Mouse (Mus musculus): Measurements from ENCODE around the gene Rfx3. TPM values are rescaled to one million over a fixed set of nuclear protein-coding genes. Genes with fewer than 3 reads are reported as not detected.

Rfx3 gene
- total RNA-seq (2021): 1 to 10 TPM; 3.2 to 5.1 TPM
- long read RNA-seq, experiment 1: 0 reads
- long read RNA-seq, experiment 2: 0 reads

GRCm38 (mm10) chr19:28010471-28011395 is at the start of gene Rfx3:
Gene Rfx3 (minus strand): TSS chr19:28011166.
- intact Hi-C loops (cut with DNase I): no loop called here
- DNase-seq: peak; percentile 5 to 43

- intact Hi-C loops (cut with DNase I): no loop called here
- DNase-seq: no peak
Observed at GRCm38 (mm10) chr19:28052058-28052457, 41.1 kb upstream of the Rfx3 start.

DNA sequence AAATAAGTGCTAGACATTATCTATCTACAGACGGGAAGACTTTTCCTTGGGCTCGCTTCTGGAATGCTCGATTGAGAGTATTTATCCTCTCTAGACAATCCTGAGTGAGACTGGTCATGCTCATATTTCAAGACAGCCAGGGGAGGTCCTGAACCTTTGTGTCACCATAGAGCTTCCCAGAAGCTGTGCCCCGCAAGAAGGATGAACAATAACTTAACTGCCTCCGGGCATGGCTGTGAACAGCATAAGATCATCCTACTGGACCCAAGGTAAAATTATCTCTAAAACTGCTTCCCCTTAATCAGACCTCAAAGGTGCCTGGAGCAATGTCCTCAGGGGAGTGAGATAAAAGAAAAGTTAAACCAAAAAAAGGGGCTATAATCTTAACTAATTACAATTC is 40.6 kb upstream of the Rfx3 start:
- intact Hi-C loops (cut with DNase I): no loop called here
- DNase-seq: no peak

DNA sequence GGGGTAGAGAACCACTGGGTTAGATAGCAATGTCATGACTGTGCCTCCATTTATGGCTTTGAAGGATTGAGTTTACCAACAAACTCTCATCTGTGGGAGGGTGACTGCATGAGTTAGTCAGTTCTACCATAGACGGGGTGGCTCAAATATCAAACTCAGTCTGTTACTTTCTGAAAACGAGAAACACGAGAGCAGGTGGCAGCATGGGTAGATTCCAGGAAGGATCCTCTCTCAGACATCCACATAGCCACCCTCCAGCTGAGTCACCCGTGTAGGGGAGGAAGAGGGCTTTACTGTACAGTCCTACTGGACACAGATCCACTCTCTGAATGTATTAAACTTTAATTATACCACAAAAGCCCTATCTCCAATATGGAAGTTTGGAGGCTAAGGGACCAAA is 38.3 kb upstream of the Rfx3 start:
- intact Hi-C loops (cut with DNase I): no loop called here
- DNase-seq: no peak

- no peak for DNase-seq
- intact Hi-C loops (cut with DNase I): no loop called here
Observed at GRCm38 (mm10) chr19:28046806-28047205, 35.8 kb upstream of the Rfx3 start.

GRCm38 (mm10) chr19:28044950-28045349 is 34.0 kb upstream of the Rfx3 start:
- intact Hi-C loops (cut with DNase I): no loop called here
- no peak for DNase-seq

GRCm38 (mm10) chr19:28011718-28012499 is 943 bp upstream of the Rfx3 start:
- intact Hi-C loops (cut with DNase I): no loop called here
- peak; percentile 43 to 80 for DNase-seq

DNA sequence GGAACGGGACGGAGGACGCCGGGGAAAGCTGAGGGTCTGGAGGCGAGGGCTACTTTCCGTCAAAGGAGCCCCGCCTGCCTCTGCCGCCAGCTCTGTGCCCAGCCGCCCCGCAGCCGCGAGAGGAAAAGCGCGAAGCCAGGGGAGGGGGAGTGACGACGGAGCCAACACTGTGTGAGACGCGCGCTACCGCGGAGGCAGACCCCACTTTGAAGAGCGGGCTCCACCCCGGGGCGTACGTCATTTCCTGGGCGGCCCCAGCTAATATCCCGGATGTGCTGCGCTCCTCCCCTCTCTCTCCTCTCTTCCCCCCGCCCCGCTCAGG is 391 bp upstream of the Rfx3 start:
- peak; percentile 88 to 90 for DNase-seq
- intact Hi-C loops (cut with DNase I): no loop called here

DNA sequence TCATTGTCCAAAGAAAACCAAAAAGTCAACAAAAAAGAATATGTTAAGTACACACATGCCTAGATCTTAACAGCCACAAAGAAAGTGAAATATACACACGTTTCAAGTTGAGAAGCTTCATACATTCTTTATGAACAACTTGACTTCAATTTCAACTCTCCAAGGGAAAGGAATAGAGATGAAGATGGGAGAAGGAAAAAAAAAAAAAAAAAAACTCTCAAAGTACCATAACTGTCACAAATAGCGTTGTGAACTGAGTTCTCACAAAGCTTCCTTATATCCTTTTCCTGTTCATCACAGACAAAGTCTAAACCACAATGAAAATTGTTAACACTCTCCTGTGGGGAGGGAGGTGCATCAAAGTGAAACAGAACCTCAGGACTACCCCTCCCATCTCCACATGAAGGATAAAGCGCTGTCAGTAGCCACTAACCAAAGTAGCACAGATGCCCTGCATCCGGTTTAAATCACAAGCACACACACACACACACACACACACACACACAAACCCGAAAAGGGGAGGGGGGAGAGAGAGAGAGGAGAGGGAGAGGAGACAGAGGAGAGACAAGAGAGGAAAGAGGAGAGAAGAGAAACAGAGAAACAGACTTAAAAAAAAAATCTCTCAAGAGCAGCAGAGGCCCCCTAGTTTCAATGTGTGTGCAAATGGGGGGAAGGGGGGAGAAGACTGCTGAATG is 1.2 kb downstream of the Rfx3 start:
- DNase-seq: no peak
- intact Hi-C loops (cut with DNase I): no loop called here

DNA sequence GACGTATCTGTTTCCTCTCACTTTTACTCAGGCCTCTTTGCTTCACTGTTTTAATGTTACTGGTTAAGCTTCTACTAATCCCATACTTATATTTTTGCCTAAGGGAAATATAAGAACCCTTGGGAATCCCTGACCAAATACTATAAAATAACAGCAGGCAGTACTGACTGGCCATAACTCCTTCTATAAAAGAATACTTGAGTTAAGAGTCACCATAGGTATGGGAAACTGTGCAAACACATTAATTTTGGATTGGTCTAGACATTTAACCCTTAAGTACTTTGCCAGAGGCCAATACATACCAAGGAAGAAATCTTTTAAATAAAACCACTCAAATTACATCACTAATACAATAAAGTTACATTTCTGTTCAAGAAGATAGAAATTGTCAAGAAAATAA is 6.8 kb downstream of the Rfx3 start:
- DNase-seq: no peak
- intact Hi-C loops (cut with DNase I): no loop called here

DNA sequence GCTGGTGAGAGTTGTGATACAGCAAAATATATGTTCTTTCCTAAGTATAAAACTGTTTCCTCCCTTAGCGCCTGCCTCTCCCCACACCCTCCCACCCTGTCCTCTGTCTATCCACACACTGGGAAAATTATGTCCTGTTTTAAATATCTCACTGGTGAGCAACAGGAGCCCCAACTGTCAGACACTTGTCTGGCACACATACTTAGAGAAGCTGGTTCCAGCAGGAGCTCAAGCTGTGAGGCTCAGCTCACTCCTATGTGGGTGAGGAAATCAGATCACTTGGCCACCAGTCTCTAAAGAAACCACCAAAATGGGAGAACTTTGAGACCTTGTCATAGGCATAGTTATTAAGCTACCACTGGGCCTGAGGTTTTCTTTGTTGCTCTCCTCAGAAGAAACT is 7.5 kb downstream of the Rfx3 start:
- no peak for DNase-seq
- intact Hi-C loops (cut with DNase I): no loop called here

- DNase-seq: no peak
- intact Hi-C loops (cut with DNase I): no loop called here
Observed at GRCm38 (mm10) chr19:28002708-28003107, 8.3 kb downstream of the Rfx3 start.

DNA sequence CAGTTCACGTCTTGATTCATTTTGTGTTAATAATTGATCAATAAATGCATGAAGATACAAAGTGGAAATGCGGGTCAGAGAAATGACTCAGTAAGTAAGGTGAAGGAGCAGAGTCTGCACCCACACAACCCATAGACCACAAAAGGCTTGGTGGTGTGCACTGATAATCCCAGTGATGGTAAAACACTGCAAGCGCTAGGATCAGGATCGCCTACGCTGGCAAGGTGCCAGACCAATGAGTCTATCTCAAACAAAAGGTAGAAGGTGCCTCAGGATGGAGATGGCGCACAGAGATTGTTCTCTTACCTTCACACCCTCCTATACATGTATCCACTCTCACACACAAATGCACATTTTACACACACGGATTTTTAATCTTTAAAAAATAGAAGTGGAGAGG is 18.2 kb downstream of the Rfx3 start:
- intact Hi-C loops (cut with DNase I): no loop called here
- no peak for DNase-seq

- intact Hi-C loops (cut with DNase I): no loop called here
- no peak for DNase-seq
Observed at GRCm38 (mm10) chr19:27988746-27989145, 22.2 kb downstream of the Rfx3 start.

- intact Hi-C loops (cut with DNase I): no loop called here
Observed at GRCm38 (mm10) chr19:27967590-27967989, 43.4 kb downstream of the Rfx3 start.

GRCm38 (mm10) chr19:27961271-27961670 is 49.7 kb downstream of the Rfx3 start:
- intact Hi-C loops (cut with DNase I): no loop called here
- no peak for DNase-seq

More at GRCm38 (mm10) chr19:27967590-27967989, 43.4 kb downstream of the Rfx3 start:
- no peak for DNase-seq

- DNase-seq: no peak
- intact Hi-C loops (cut with DNase I): no loop called here
Observed at GRCm38 (mm10) chr19:27935453-27935852, 75.5 kb downstream of the Rfx3 start.

DNA sequence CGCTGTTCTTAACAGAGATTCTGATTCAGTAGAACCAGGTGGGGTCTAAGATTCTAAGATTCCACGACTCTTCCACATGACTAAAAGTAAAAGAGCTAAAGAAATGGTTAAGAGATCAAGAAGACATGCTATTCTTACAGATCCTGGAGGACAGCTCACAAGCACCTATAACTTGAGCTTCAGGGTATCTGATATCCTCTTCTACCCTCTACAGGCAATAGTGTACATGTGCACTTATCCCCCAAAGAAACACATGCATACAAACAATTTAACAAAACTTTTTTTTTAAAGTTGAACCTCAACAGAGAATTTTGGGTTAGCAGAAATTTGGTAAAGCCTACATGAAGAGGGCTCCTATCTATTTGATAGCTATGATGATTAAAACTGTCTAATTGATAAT is 79.8 kb downstream of the Rfx3 start:
- no peak for DNase-seq
- intact Hi-C loops (cut with DNase I): no loop called here

GRCm38 (mm10) chr19:27926378-27926777 is 84.6 kb downstream of the Rfx3 start:
- no peak for DNase-seq
- intact Hi-C loops (cut with DNase I): no loop called here

DNA sequence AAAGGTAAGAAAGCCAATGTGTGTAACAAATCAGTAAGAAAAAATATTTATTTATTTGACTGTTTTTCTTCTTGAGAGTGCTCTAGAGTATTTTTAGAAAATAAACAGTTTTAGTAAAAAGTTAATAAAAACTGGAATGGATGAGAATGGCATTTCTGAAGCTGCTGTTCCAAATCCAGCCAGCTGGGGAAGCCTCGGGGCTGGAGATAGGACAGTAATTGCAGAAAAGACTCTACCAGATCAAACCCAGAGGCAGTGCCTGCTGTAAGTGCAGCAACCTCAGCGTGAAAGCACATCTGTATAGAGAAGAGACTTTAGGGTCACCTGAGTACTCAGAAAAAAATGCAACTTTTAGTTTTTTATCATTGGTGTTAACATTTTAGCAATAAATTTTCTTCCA is 91.9 kb downstream of the Rfx3 start:
- no peak for DNase-seq
- intact Hi-C loops (cut with DNase I): no loop called here

GRCm38 (mm10) chr19:27916446-27916845 is 94.5 kb downstream of the Rfx3 start:
- DNase-seq: no peak
- intact Hi-C loops (cut with DNase I): no loop called here
